7 mouse cellular contexts compared by ENCODE assay signal in genomic region chr10:62946738-62947471, GRCm38 (mm10). TPM values are rescaled to one million over a fixed set of nuclear protein-coding genes. Genes with fewer than 3 reads are reported as not detected.
DNase-seq lines count a peak whose midpoint lies in the region; ATAC-seq lines count a peak whose summit lies in the region.

Gene Dna2 (plus strand): TSS chr10:62947026.

- intact Hi-C loops in gastrocnemius, postnatal 36 days (cut with DNase I), result no loop called here
- intact Hi-C loops in left cerebral cortex, postnatal 36 days (cut with DNase I), result no loop called here

- peak within 1 kb of the TSS; percentile 85 for H3K4me2 ChIP-seq in intestine, embryonic 16.5 days (ENCODE audit: low read depth, low read length)
- peak within 1 kb of the TSS; percentile 74 for H3K4me2 ChIP-seq in midbrain, embryonic 11.5 days

- ATAC-seq in intestine, embryonic 16.5 days, result peak; percentile 91
- ATAC-seq in midbrain, embryonic 11.5 days (ENCODE audit: low FRiP score), result peak; percentile 94

- H3K36me3 ChIP-seq in intestine, embryonic 16.5 days (ENCODE audit: control insufficient read depth, insufficient read depth, low read length), result peaks cover 4% of the 10 kb centered on the region; the same call in 1 of the 2 replicates
- peaks cover 6% of the 10 kb centered on the region; the same call in 1 of the 2 replicates for H3K36me3 ChIP-seq in midbrain, embryonic 11.5 days (ENCODE audit: control insufficient read depth, insufficient read depth, low read length)

- H3K9ac ChIP-seq in intestine, embryonic 16.5 days (ENCODE audit: low read depth, low read length), result peak within 1 kb of the TSS; percentile 82
- H3K9ac ChIP-seq in midbrain, embryonic 11.5 days (ENCODE audit: low read length), result peak within 1 kb of the TSS; percentile 87

- no peaks in the 10 kb centered on the region for H3K4me1 ChIP-seq in intestine, embryonic 16.5 days (ENCODE audit: control insufficient read depth, insufficient read depth, low read length)
- no peaks in the 10 kb centered on the region for H3K4me1 ChIP-seq in midbrain, embryonic 11.5 days (ENCODE audit: control insufficient read depth, insufficient read depth, low read length)

- WGBS in intestine, embryonic 16.5 days, result under 1% methylated on average over 68 of the region's 68 CpGs
- under 1% methylated on average over 54 of the region's 68 CpGs for WGBS in midbrain, embryonic 11.5 days

- peak within 1 kb of the TSS; percentile 87 for H3K27ac ChIP-seq in intestine, embryonic 16.5 days (ENCODE audit: low read length)
- H3K27ac ChIP-seq in midbrain, embryonic 11.5 days (ENCODE audit: low read depth, low read length), result peak within 1 kb of the TSS; percentile 77

- DNase-seq in adrenal gland, adult 2 months, result peak; percentile 87
- DNase-seq in embryo, embryonic 11 days, result peak; percentile 95
- DNase-seq in gastrocnemius, postnatal 36 days, result peak; percentile 62 to 66
- peak; percentile 73 to 83 for DNase-seq in left cerebral cortex, postnatal 36 days (ENCODE audit: low spot score in 2 of 2)
- peak; percentile 98 for DNase-seq in midbrain, embryonic 11.5 days (ENCODE audit: low spot score, missing footprints)
- DNase-seq in skeletal muscle tissue, adult 2 months (ENCODE audit: low read depth, low spot score), result peak; percentile 75

- H3K9me3 ChIP-seq in intestine, embryonic 16.5 days (ENCODE audit: control insufficient read depth, low read length), result no peaks in the 10 kb centered on the region
- H3K9me3 ChIP-seq in midbrain, embryonic 11.5 days (ENCODE audit: control insufficient read depth, low read length), result no peaks in the 10 kb centered on the region

- peak within 1 kb of the TSS; percentile 76 for H3K4me3 ChIP-seq in intestine, embryonic 16.5 days (ENCODE audit: low read length)
- peak within 1 kb of the TSS; percentile 66 for H3K4me3 ChIP-seq in midbrain, embryonic 11.5 days (ENCODE audit: low read depth, low read length)

- H3K27me3 ChIP-seq in intestine, embryonic 16.5 days (replicated peaks; ENCODE audit: control insufficient read depth, insufficient read depth, low read length), result no peaks in the 10 kb centered on the region
- no peaks in the 10 kb centered on the region for H3K27me3 ChIP-seq in midbrain, embryonic 11.5 days (ENCODE audit: control insufficient read depth, insufficient read depth, low read length)

RNA-seq across cellular contexts. Expression of gene Dna2, which starts in this region (rescaled TPM):
- total RNA-seq in adrenal gland, adult 2 months (2021), result 1 to 10 TPM in 1 of 2 experiments, under 1 TPM in 1; 0.83 to 1.2 TPM
- 0.48 and 0.61 TPM in 2 replicates for polyA plus RNA-seq in adrenal gland, adult 2 months (2012; rRNA removed)
- under 1 TPM; 0.39 to 0.43 TPM for total RNA-seq in gastrocnemius, postnatal 36 days (2021)
- polyA plus RNA-seq in intestine, embryonic 16.5 days (2015; fragmentation: Nextera tagmentation; extraction: Ambion mirVana), result 21.3 and 22.1 TPM in 2 replicates
- total RNA-seq in left cerebral cortex, postnatal 36 days (2021), result 1 to 10 TPM; 1.5 to 2.7 TPM
- 22.0 and 25.2 TPM in 2 replicates for polyA plus RNA-seq in midbrain, embryonic 11.5 days (2014; fragmentation: Nextera tagmentation; extraction: Ambion mirVana)

Comparison
In these comparisons a context has a peak if more than half of its experiments do, and no peak if none do; other contexts are left out.
1. Peak in every context shown above with its lines: DNase-seq, ATAC-seq, H3K4me3 ChIP-seq and H3K27ac ChIP-seq.
2. RNA of gene Dna2 (polyA plus RNA-seq): 21.3 to 22.1 TPM in intestine, embryonic 16.5 days and 22.0 to 25.2 TPM in midbrain, embryonic 11.5 days; 0.48 to 0.61 TPM in adrenal gland, adult 2 months; every median in the first group is over 10 times any median in the second.
3. Peak in DNase-seq in gastrocnemius, postnatal 36 days; RNA of the gene not detected or under 1 TPM.